25 mouse cellular contexts compared by ENCODE assay signal in genomic region chr2:71232976-71233375, GRCm38 (mm10). TPM values are rescaled to one million over a fixed set of nuclear protein-coding genes. Genes with fewer than 3 reads are reported as not detected.
DNase-seq lines count a peak whose midpoint lies in the region; ATAC-seq and TF ChIP-seq lines count a peak whose summit lies in the region.
"Had no signal": no experiment of that assay in that cellular context is flagged by ENCODE, and none has a peak within 500 bp of the region (broad histone marks: within the 10 kb centered on the region; RNA-seq: fewer than 3 reads in every experiment).

No protein-coding gene starts in this region.

- no peaks in the 10 kb centered on the region for H3K4me1 ChIP-seq in midbrain, embryonic 16.5 days (ENCODE audit: control insufficient read depth, insufficient read depth, low read length)
- H3K4me1 ChIP-seq: embryonic facial prominence, embryonic 13.5 days; embryonic facial prominence, embryonic 15.5 days; forebrain, embryonic 10.5 days; forebrain, embryonic 12.5 days had no signal

- TF ChIP-seq POLR2A in myocyte (IDR thresholded peaks at IDR 0.05; ENCODE audit: insufficient read length, low read depth) = no peak

- H3K9me3 ChIP-seq in midbrain, embryonic 16.5 days (replicated peaks; ENCODE audit: control insufficient read depth, low read length, poor library complexity, severe bottlenecking) = no peaks in the 10 kb centered on the region
- H3K9me3 ChIP-seq: embryonic facial prominence, embryonic 13.5 days; embryonic facial prominence, embryonic 15.5 days; forebrain, embryonic 10.5 days; forebrain, embryonic 12.5 days; G1E had no signal

- DNase-seq in 416B (ENCODE audit: low read depth) = peak; percentile 83
- no peak for DNase-seq in B cell, adult 2 months
- DNase-seq: adrenal gland, adult 2 months; adrenal gland, postnatal 25 days; cerebellum, adult 11 months; cerebellum, adult 18-20 months; cerebellum, adult 8-10 months; cerebellum, adult 9-11 months; cerebellum, postnatal 14 days; cerebellum, postnatal 36 days; embryo, embryonic 11 days had no signal

- H3K9ac ChIP-seq in midbrain, embryonic 16.5 days (ENCODE audit: low read depth, low read length) = no peak overlapping the region
- H3K9ac ChIP-seq: embryonic facial prominence, embryonic 13.5 days; embryonic facial prominence, embryonic 15.5 days; forebrain, embryonic 12.5 days had no signal

- ATAC-seq in granulocyte monocyte progenitor cell, adult 5-6 weeks (replicated peaks; ENCODE audit: poor library complexity, severe bottlenecking) = 0 out of 2 replicates have a peak, but pooled peaks have one; percentile 22
- no peak for ATAC-seq in monocyte, adult 5-6 weeks (replicated peaks; ENCODE audit: insufficient number of reproducible peaks, low FRiP score, low TSS enrichment, poor library complexity, severe bottlenecking)
- ATAC-seq in midbrain, embryonic 16.5 days = no peak
- ATAC-seq: CD4-positive, CD25-positive, alpha-beta regulatory T cell, adult 4 months; forebrain, embryonic 14.5 days; forebrain, embryonic 16.5 days had no signal

- H3K27ac ChIP-seq in midbrain, embryonic 16.5 days (ENCODE audit: low read length) = no peak overlapping the region
- H3K27ac ChIP-seq: embryonic facial prominence, embryonic 13.5 days; embryonic facial prominence, embryonic 15.5 days; forebrain, embryonic 10.5 days; forebrain, embryonic 12.5 days had no signal

- 82% methylated on average over 2 of the region's 2 CpGs for WGBS in midbrain, embryonic 16.5 days

- H3K27me3 ChIP-seq in myocyte (ENCODE audit: control insufficient read depth, insufficient read depth, insufficient read length) = no peaks in the 10 kb centered on the region
- H3K27me3 ChIP-seq in midbrain, embryonic 16.5 days (ENCODE audit: control insufficient read depth, insufficient read depth, low read depth, low read length) = no peaks in the 10 kb centered on the region
- H3K27me3 ChIP-seq: CH12.LX; embryonic facial prominence, embryonic 13.5 days; embryonic facial prominence, embryonic 15.5 days; forebrain, embryonic 12.5 days had no signal

- peaks cover 12% of the 10 kb centered on the region for H3K79me2 ChIP-seq in myocyte (ENCODE audit: control insufficient read depth, insufficient read depth)

- no peak overlapping the region for H3ac ChIP-seq in myocyte (ENCODE audit: control insufficient read depth, insufficient read length)

- peak overlapping the region; percentile 41 for H3K4me2 ChIP-seq in myocyte (ENCODE audit: low read depth)
- H3K4me2 ChIP-seq in midbrain, embryonic 16.5 days (ENCODE audit: low read length) = no peak overlapping the region
- H3K4me2 ChIP-seq: embryonic facial prominence, embryonic 13.5 days; embryonic facial prominence, embryonic 15.5 days; forebrain, embryonic 12.5 days had no signal

- H3K4me3 ChIP-seq in myocyte = no peak overlapping the region
- H3K4me3 ChIP-seq in midbrain, embryonic 16.5 days (ENCODE audit: low read depth, low read length) = no peak overlapping the region
- H3K4me3 ChIP-seq: embryonic facial prominence, embryonic 13.5 days; embryonic facial prominence, embryonic 15.5 days; erythroblast, embryonic 14.5 days; forebrain, embryonic 10.5 days; forebrain, embryonic 12.5 days had no signal

- H3K36me3 ChIP-seq in myocyte (ENCODE audit: control insufficient read depth, insufficient read depth) = peaks cover 51% of the 10 kb centered on the region
- H3K36me3 ChIP-seq in midbrain, embryonic 16.5 days (ENCODE audit: control insufficient read depth, insufficient read depth, low read length) = peaks cover 7% of the 10 kb centered on the region

TF ChIP-seq in myocyte, 11 proteins besides CTCF, POLR2A, EP300 and RAD21:
- TF ChIP-seq CEBPB (IDR thresholded peaks at IDR 0.05; ENCODE audit: insufficient read depth, poor library complexity, severe bottlenecking) (no peak), POLR2AphosphoS2 (IDR thresholded peaks at IDR 0.05; ENCODE audit: insufficient read length, low read depth) (no peak)

RNA-seq across cellular contexts. Expression of gene Dync1i2, which starts 21.5 kb away (rescaled TPM):
- total RNA-seq in granulocyte monocyte progenitor cell, adult 5-6 weeks (2014; fragmentation: Nextera tagmentation) = 52.7 and 69.3 TPM in 2 replicates
- total RNA-seq in granulocyte monocyte progenitor cell, adult 5-6 weeks (2017) = 75.0 and 78.3 TPM in 2 replicates
- 67.3 TPM for polyA plus RNA-seq in myocyte (2012; fragmentation: generic; extraction: Trizol)
- total RNA-seq in monocyte, adult 5-6 weeks (2017) = 121 to 141 TPM (median 135 TPM) in 3 replicates
- 190 and 199 TPM in 2 replicates for polyA plus RNA-seq in midbrain, embryonic 16.5 days (2015; fragmentation: Nextera tagmentation; extraction: Ambion mirVana)
